Mouse (Mus musculus) ES-Bruce4 (cell line): ENCODE measurements at regions not wholly inside any gene's neighbourhood (a gene's known extent, or its start where the extent isn't known, plus 50 kb on each side); places are given as distances from the start of the nearest gene placed in this dataset.
"Not testable (repeated sequence)": the region's sequence is repeated elsewhere in the genome, so short reads cannot be mapped to it uniquely, and the experiment has no call there.

Experiments used
- H3K27ac ChIP-seq: 2 replicates; pipeline ENCODE4 v1.5.1; 2012; ENCODE audit warnings: low read length, inconsistent platforms; ENCODE audit not compliant: insufficient read depth
- H3K27me3 ChIP-seq: 2 replicates; pipeline ENCODE4 v1.6.1; 2012; ENCODE audit warnings: mild to moderate bottlenecking, low read length, inconsistent platforms; ENCODE audit not compliant: control insufficient read depth, poor library complexity, insufficient read depth, severe bottlenecking
- H3K36me3 ChIP-seq: 2 replicates; pipeline ENCODE4 v1.6.1; 2012; ENCODE audit warnings: inconsistent platforms, mild to moderate bottlenecking, low read length, moderate library complexity; ENCODE audit not compliant: control insufficient read depth, poor library complexity, insufficient read depth, severe bottlenecking
- H3K4me1 ChIP-seq: one replicate; pipeline ENCODE4 v1.8.1; 2011; ENCODE audit warnings: low read length; ENCODE audit not compliant: control insufficient read depth, insufficient read depth
- H3K4me3 ChIP-seq: 2 replicates; pipeline ENCODE4 v1.5.1; 2011; ENCODE audit warnings: low read depth, mild to moderate bottlenecking, low read length
- H3K9ac ChIP-seq: 2 replicates; pipeline ENCODE4 v1.6.1; 2012; ENCODE audit warnings: low read depth, mild to moderate bottlenecking, inconsistent platforms; ENCODE audit not compliant: poor library complexity, severe bottlenecking
- H3K9me3 ChIP-seq: replicated peaks from 2 replicates; pipeline ENCODE4 v1.6.1; 2012; ENCODE audit warnings: mild to moderate bottlenecking, low read length, inconsistent platforms; ENCODE audit not compliant: control insufficient read depth, poor library complexity, insufficient read depth, severe bottlenecking
- CTCF ChIP-seq: IDR thresholded peaks from one replicate; pipeline ENCODE4 v1.8.1; 2011; ENCODE audit warnings: low read depth, low read length
- EP300 ChIP-seq: IDR thresholded peaks from 2 replicates; pipeline ENCODE4 v1.6.1; 2011; ENCODE audit warnings: low read depth, low read length; ENCODE audit not compliant: insufficient read depth
- POLR2A ChIP-seq: IDR thresholded peaks from one replicate; pipeline ENCODE4 v1.8.1; 2011; ENCODE audit warnings: low read length; ENCODE audit not compliant: insufficient read depth

- no peaks in the 10 kb centered on the region for H3K36me3 ChIP-seq
- no peak overlapping the region for H3K9ac ChIP-seq
- no peak overlapping the region for H3K4me3 ChIP-seq
- TF ChIP-seq POLR2A (no peak), CTCF (no peak), EP300 (no peak)
- no peak overlapping the region for H3K27ac ChIP-seq
- H3K4me1 ChIP-seq: no peaks in the 10 kb centered on the region
- no peaks in the 10 kb centered on the region for H3K9me3 ChIP-seq
- H3K27me3 ChIP-seq: no peaks in the 10 kb centered on the region
Measured at GRCm38 (mm10) chr16:86209319-86209718, 307.7 kb upstream of the Adamts5 start.

DNA sequence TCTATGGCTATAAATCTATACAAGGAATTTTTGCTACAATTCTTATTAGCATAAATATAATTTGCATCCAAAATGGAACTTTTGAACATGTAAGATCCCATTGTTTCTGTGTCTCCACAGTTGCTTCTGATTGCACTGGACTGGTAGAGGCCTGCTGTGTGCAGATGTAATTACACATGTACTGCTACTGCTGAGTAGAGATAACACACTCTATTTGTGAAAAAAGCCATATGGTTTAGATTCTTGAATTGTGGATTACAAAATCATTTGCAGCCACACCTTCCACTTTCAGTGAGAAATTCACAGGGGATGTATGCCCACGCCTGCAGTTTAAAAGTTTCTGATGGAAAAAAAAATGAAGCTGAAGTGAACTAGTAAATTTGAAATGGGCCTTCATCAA lies 288.2 kb upstream of the Adamts5 start:
- Histone ChIP-seq H3K27ac (no peak overlapping the region), H3K36me3 (no peaks in the 10 kb centered on the region), H3K27me3 (no peaks in the 10 kb centered on the region), H3K9ac (no peak overlapping the region), H3K4me3 (no peak overlapping the region), H3K4me1 (no peaks in the 10 kb centered on the region), H3K9me3 (no peaks in the 10 kb centered on the region)
- no peak for TF ChIP-seq CTCF
- no peak for TF ChIP-seq EP300
- TF ChIP-seq POLR2A: no peak

GRCm38 (mm10) chr16:86188966-86189365 lies 287.3 kb upstream of the Adamts5 start:
- no peak overlapping the region for H3K4me3 ChIP-seq
- TF ChIP-seq POLR2A (no peak), CTCF (no peak), EP300 (no peak)
- H3K27me3 ChIP-seq: no peaks in the 10 kb centered on the region
- H3K36me3 ChIP-seq: no peaks in the 10 kb centered on the region
- no peak overlapping the region for H3K27ac ChIP-seq
- H3K4me1 ChIP-seq: no peaks in the 10 kb centered on the region
- no peaks in the 10 kb centered on the region for H3K9me3 ChIP-seq
- H3K9ac ChIP-seq: no peak overlapping the region

DNA sequence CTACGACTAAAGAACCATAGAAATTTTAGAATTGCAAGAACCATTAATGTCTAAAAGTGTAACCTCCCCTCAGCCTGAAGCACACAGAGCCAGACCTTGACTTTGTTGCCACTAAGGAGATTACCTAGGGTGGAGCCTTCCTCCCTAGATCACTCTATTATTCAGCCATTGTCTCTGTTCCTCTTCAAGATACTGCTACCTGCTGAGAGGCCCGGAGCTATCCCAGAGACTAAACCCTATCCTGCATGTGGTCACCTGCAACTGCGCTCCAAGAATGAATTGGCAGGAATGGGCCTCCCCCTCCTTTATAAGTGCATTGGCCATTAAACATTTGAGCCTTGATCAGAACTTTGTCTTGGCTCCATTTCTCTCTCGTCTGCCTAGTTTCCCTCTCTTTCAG lies 286.0 kb upstream of the Adamts5 start:
- peak; percentile 29; the same call in 1 of the 2 replicates for TF ChIP-seq EP300
- not testable (repeated sequence) for H3K36me3 ChIP-seq, H3K27me3 ChIP-seq, H3K9ac ChIP-seq, H3K4me1 ChIP-seq, H3K27ac ChIP-seq, H3K9me3 ChIP-seq, H3K4me3 ChIP-seq

- Histone ChIP-seq H3K27ac (no peak overlapping the region), H3K4me1 (no peaks in the 10 kb centered on the region), H3K27me3 (no peaks in the 10 kb centered on the region), H3K36me3 (no peaks in the 10 kb centered on the region), H3K9ac (no peak overlapping the region), H3K9me3 (no peaks in the 10 kb centered on the region), H3K4me3 (no peak overlapping the region)
- TF ChIP-seq EP300 (no peak), POLR2A (no peak), CTCF (no peak)
Measured at GRCm38 (mm10) chr16:86159021-86159815, 257.6 kb upstream of the Adamts5 start.

DNA sequence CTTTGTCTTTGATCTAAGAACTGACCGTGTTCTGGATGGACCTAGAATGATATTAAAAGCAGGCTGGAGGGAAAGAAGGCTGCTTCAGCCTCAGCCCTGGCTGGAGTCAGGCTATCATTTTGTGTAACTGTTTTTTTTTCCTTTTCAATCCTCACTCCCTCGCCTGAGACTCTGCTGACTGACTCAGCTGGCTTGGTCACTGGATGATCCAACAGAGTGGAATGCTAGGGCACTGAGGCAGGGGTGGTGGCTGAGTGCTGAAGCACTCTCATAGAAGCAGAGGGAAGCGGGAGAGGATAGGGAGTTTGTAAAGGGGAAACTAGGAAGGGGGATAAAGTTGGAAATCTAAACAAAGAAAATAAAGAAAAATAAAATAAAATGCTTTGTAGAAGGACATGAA lies 236.5 kb upstream of the Adamts5 start:
- Histone ChIP-seq H3K36me3 (no peaks in the 10 kb centered on the region), H3K27ac (no peak overlapping the region), H3K27me3 (no peaks in the 10 kb centered on the region), H3K9ac (no peak overlapping the region), H3K9me3 (no peaks in the 10 kb centered on the region), H3K4me1 (no peaks in the 10 kb centered on the region), H3K4me3 (no peak overlapping the region)
- TF ChIP-seq POLR2A (no peak), CTCF (no peak), EP300 (no peak)
